Mouse (Mus musculus) CH12.LX (cell line): ENCODE results near the gene Tgfbr1.

Source experiments
- CTCF ChIP-seq, 2 experiments: IDR thresholded peaks in 1 of 2; conservative IDR thresholded peaks in 1 of 2; 2 replicates each; pipeline ENCODE4 v1.5.1; 2011 to 2012; ENCODE audit warnings: low read depth in 2 of 2, low read length in 2 of 2, improper control_type of control experiment in 1 of 2, inconsistent platforms in 1 of 2, mild to moderate bottlenecking in 1 of 2, moderate library complexity in 1 of 2
- ELF1 ChIP-seq: IDR thresholded peaks from 2 replicates; pipeline ENCODE4 v1.6.1; 2014; ENCODE audit warnings: low read depth, mild to moderate bottlenecking, inconsistent platforms, low read length, improper control_type of control experiment
- EP300 ChIP-seq: IDR thresholded peaks from 2 replicates; pipeline ENCODE4 v1.6.1; 2011; ENCODE audit warnings: low read length, improper control_type of control experiment
- MAFK ChIP-seq: IDR thresholded peaks from 2 replicates; pipeline ENCODE4 v1.6.1; 2011; ENCODE audit warnings: low read length, improper control_type of control experiment; ENCODE audit not compliant: insufficient replicate concordance
- RCOR1 ChIP-seq: conservative IDR thresholded peaks from 2 replicates; pipeline ENCODE4 v1.6.1; 2012; ENCODE audit warnings: low read depth, mild to moderate bottlenecking, inconsistent platforms, low read length, improper control_type of control experiment
- USF2 ChIP-seq: conservative IDR thresholded peaks from 2 replicates; pipeline ENCODE4 v1.6.1; 2011; ENCODE audit warnings: low read depth, low read length, improper control_type of control experiment
- ZC3H11A ChIP-seq: IDR thresholded peaks from 2 replicates; pipeline ENCODE4 v1.6.1; 2012; ENCODE audit warnings: low read depth, mild to moderate bottlenecking, inconsistent platforms, low read length, improper control_type of control experiment

DNA sequence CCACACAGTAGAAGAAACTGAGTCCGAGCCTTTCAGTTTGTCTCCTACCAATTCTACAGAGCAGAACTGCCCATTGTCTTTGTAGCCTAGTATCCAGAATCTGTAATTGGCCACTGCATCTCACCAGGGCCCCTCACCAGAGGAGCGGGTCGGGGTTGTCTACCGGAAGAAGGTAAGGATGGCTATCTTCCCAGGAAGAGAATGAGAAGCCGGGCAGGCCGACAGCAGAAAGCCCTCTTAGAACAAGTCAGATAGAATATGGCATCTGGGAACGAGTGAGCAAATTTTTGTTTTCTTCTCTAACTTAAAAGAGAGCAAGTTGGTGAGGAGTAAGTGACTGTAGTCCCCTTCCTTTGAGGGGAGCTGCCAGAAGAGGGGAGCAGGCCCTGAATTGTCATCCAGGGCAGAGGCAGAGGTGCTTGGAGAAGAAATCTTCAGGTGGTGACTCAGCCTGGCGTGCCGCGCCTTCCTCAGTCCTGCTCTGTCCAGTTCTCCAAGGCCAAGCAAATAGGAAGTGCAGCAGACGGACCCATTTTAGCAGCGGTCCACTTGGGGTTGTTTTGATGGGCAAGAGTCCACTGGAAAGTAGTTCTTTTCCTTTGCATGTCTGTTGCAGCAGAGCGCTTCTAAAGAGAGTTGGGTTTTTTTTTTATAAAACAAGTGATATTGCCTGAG lies 22.5 kb upstream of the Tgfbr1 start:
- TF ChIP-seq RCOR1 (no peak), ZC3H11A (no peak), EP300 (no peak), MAFK (no peak), CTCF (conservative IDR thresholded peaks at IDR 0.05 in 1 of 2, IDR thresholded peaks at IDR 0.05 in 1 of 2; ENCODE audit: low read depth in 2 of 2, low read length in 2 of 2) (no peak), ELF1 (no peak), USF2 (no peak)
